Mouse (Mus musculus): ENCODE measurements around the gene Zc3h7b. TPM values are rescaled to one million over a fixed set of nuclear protein-coding genes. Genes with fewer than 3 reads are reported as not detected.

Gene Zc3h7b
- total and polyA plus RNA-seq, 2 experiments from 2014 or later: 34.5 to 148 TPM

DNA sequence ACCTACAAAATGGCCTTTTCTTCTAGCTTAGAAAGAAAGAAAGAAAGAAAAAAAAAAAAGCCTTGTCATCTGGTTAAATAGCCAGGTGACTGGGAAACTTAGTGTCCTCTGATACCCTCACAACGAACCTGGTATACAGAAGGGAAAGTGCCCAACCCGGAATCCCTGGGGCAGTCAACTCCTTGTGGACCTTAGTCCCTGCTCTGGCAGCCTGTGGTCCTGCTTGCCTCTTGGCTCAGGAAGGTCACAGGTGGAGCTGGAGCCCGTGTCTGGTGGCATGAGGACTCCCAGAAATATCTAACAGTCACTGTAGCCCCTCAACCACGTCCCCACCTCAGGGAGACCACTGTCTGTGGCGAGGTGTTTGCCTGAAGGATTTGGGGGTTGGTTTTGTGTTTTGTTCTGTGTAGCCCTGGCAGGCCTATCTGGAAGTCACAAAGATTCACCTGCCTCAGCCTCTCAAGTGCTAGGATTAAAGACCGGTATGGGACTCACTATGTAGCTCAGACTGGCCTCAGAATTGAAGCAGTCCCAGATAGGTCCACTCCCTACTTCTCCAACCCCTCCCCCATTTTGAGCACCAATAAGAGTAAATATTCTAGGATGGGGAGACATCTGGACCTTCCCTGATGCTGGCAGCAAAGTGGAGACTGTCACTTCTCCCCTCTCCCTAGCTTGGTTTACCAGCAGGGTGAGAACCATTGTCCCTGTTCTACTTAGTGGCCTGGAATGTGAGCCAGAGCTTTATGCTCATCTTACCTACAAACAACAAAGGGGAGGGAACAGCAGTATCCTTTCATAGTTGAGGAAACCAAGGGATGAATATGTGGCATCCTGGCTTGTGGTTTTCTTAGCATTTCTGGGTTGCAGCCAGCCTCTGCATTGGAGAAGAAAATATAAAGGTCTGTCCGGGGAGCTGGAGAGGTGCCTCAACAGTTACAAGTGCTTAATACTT is 92.4 kb downstream of the Zc3h7b start:
- Histone ChIP-seq H3K4me1 (ENCODE audit: insufficient read depth, low read length) (peaks cover 12% of the 10 kb centered on the region), H3K4me3 (ENCODE audit: low read length) (no peak overlapping the region), H3K36me3 (ENCODE audit: insufficient read depth, low read length) (no peaks in the 10 kb centered on the region), H3K27me3 (ENCODE audit: insufficient read depth, low read length) (no peaks in the 10 kb centered on the region), H3K9ac (replicated peaks; ENCODE audit: low read length) (no peak overlapping the region), H3K4me2 (ENCODE audit: low read depth, low read length) (no peak overlapping the region), H3K27ac (no peak overlapping the region), H3K9me3 (ENCODE audit: low read length) (no peaks in the 10 kb centered on the region)
- TF ChIP-seq CTCF (IDR thresholded peaks at IDR 0.05; ENCODE audit: low read depth): no peak
- DNase-seq (ENCODE audit: low spot score) (no peak), ATAC-seq (no peak)
- WGBS: 62% methylated on average over 7 of the region's 7 CpGs

DNA sequence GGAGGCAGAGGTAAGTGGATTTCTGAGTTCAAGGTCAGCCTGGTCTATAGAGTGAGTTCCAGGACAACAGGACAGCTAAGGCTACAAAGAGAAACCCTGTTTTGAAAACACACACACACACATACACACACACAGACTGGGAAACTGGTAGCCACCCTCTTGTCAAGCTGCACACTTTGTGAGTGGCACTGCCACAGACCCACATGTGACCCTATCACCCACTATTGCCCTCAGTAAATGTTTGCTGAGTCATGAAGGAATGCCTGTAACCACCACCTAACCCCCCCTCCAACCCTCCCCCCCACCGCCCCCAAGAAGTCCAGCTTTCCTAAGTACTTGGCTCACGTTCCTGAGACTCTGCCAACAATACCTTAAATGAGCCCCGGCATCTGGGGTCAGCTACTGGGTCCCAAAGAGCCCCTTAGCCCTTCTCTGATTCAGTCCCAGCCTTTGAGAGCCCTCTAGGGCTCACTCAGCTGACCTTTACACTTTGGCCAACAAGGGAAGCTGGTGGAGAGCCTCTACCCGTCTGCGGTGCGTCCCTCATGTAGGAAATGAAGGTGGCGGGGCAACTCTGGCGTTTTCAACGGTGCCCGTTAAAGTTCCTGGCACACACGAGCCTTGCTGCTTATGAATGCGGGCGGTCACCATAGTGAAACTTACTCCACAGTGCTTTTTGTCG is 93.8 kb downstream of the Zc3h7b start:
- no peaks in the 10 kb centered on the region for H3K9me3 ChIP-seq (ENCODE audit: low read length)
- WGBS: 29% methylated on average over 14 of the region's 14 CpGs
- peak overlapping the region; percentile 65; the same call in 1 of the 2 replicates for H3K27ac ChIP-seq
- H3K4me1 ChIP-seq (ENCODE audit: insufficient read depth, low read length): peaks cover 12% of the 10 kb centered on the region
- ATAC-seq (no peak), DNase-seq (ENCODE audit: low spot score) (peak; percentile 20)
- no peaks in the 10 kb centered on the region for H3K27me3 ChIP-seq (ENCODE audit: insufficient read depth, low read length)
- no peaks in the 10 kb centered on the region for H3K36me3 ChIP-seq (ENCODE audit: insufficient read depth, low read length)
- H3K9ac ChIP-seq (replicated peaks; ENCODE audit: low read length): no peak overlapping the region
- TF ChIP-seq CTCF (IDR thresholded peaks at IDR 0.05; ENCODE audit: low read depth): no peak
- H3K4me3 ChIP-seq (ENCODE audit: low read length): no peak overlapping the region
- H3K4me2 ChIP-seq (ENCODE audit: low read depth, low read length): no peak overlapping the region; the same call in 1 of the 2 replicates

DNA sequence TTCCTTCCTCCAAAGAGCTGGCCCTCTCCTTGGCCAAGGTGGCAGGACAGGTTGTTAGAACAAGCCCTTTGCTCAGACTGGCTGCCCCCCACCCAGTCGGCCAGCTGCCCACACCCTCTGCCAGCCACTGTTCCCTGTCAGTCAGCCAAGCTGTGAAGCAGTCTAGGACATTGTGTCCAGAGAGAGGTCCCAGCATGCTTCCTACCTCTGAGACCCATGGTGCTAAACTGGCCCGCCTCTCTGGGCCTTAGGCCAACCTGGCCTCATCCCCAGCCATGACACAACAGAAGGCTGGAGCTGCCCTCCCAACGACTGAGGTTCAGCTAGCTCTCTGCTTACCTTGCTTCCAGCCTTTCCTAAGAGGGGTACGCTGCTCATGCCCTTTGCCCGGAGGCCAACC is 94.8 kb downstream of the Zc3h7b start:
- peaks cover 7% of the 10 kb centered on the region for H3K4me1 ChIP-seq (ENCODE audit: insufficient read depth, low read length)
- H3K4me3 ChIP-seq (ENCODE audit: low read length): no peak overlapping the region
- no peaks in the 10 kb centered on the region for H3K27me3 ChIP-seq (ENCODE audit: insufficient read depth, low read length)
- 30% methylated on average over 5 of the region's 5 CpGs for WGBS
- TF ChIP-seq CTCF (IDR thresholded peaks at IDR 0.05; ENCODE audit: low read depth): no peak
- no peaks in the 10 kb centered on the region for H3K36me3 ChIP-seq (ENCODE audit: insufficient read depth, low read length)
- no peak overlapping the region for H3K9ac ChIP-seq (replicated peaks; ENCODE audit: low read length)
- DNase-seq (ENCODE audit: low spot score): peak; percentile 90
- H3K9me3 ChIP-seq (ENCODE audit: low read length): no peaks in the 10 kb centered on the region
- peak overlapping the region; percentile 65; the same call in 1 of the 2 replicates for H3K27ac ChIP-seq
- peak; percentile 92 for ATAC-seq
- H3K4me2 ChIP-seq (ENCODE audit: low read depth, low read length): 0 out of 2 replicates have a peak overlapping the region, but pooled peaks have one; percentile 11

DNA sequence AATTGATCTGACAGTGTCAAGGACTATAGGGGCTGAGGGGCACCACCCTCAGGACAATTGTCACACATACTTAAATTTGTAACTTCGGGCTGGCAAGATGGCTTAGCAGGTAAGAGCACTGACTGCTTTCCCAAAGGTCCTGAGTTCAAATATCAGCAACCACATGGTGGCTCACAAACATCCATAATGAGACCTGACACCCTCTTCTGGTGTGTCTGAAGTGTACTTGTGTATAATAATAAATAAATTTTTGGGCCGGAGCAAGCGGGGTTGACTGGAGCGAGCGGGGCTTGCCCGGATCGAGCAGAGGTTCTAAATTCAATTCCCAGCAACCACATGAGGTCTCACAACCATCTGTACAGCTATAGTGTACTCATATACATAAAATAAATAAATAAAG is 95.4 kb downstream of the Zc3h7b start:
- peak; percentile 7; the same call in 1 of the 2 replicates for TF ChIP-seq CTCF (IDR thresholded peaks at IDR 0.05; ENCODE audit: low read depth)
- WGBS: 78% methylated on average over 7 of the region's 7 CpGs
- Histone ChIP-seq H3K4me1 (ENCODE audit: insufficient read depth, low read length) (peaks cover 7% of the 10 kb centered on the region), H3K27me3 (ENCODE audit: insufficient read depth, low read length) (no peaks in the 10 kb centered on the region), H3K27ac (no peak overlapping the region), H3K9me3 (ENCODE audit: low read length) (no peaks in the 10 kb centered on the region), H3K36me3 (ENCODE audit: insufficient read depth, low read length) (no peaks in the 10 kb centered on the region), H3K4me3 (ENCODE audit: low read length) (no peak overlapping the region), H3K4me2 (ENCODE audit: low read depth, low read length) (no peak overlapping the region), H3K9ac (replicated peaks; ENCODE audit: low read length) (no peak overlapping the region)
- ATAC-seq (no peak), DNase-seq (ENCODE audit: low spot score) (no peak)

DNA sequence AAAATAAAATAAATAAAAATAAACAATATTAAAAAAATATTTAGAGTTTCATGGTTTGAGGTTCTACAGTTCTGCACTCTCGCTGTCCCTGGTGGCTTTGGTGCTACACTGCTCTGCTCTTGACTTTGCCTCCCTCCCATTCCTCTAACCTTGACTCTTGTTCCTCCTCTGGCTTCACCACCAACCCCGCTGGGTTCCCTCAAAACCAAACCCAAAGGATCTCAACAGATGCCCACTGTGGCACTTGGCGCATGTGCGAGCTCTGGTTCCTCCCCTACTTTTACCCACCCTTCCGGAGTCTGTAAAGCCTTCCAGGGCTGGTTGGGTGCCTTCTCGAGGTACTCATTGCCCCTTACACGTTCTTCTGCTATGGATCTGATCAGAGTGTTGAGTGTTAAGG is 97.4 kb downstream of the Zc3h7b start:
- ATAC-seq (no peak), DNase-seq (ENCODE audit: low spot score) (no peak)
- no peak for TF ChIP-seq CTCF (IDR thresholded peaks at IDR 0.05; ENCODE audit: low read depth)
- no peaks in the 10 kb centered on the region for H3K36me3 ChIP-seq (ENCODE audit: insufficient read depth, low read length)
- no peak overlapping the region for H3K9ac ChIP-seq (replicated peaks; ENCODE audit: low read length)
- no peaks in the 10 kb centered on the region for H3K9me3 ChIP-seq (ENCODE audit: low read length)
- no peak overlapping the region for H3K4me3 ChIP-seq (ENCODE audit: low read length)
- H3K4me2 ChIP-seq (ENCODE audit: low read depth, low read length): no peak overlapping the region
- H3K27ac ChIP-seq: no peak overlapping the region
- 0 out of 2 replicates have a peak, but pooled peaks cover 3% of the 10 kb centered on the region for H3K4me1 ChIP-seq (ENCODE audit: insufficient read depth, low read length)
- H3K27me3 ChIP-seq (ENCODE audit: insufficient read depth, low read length): no peaks in the 10 kb centered on the region
- 86% methylated on average over 7 of the region's 7 CpGs for WGBS

DNA sequence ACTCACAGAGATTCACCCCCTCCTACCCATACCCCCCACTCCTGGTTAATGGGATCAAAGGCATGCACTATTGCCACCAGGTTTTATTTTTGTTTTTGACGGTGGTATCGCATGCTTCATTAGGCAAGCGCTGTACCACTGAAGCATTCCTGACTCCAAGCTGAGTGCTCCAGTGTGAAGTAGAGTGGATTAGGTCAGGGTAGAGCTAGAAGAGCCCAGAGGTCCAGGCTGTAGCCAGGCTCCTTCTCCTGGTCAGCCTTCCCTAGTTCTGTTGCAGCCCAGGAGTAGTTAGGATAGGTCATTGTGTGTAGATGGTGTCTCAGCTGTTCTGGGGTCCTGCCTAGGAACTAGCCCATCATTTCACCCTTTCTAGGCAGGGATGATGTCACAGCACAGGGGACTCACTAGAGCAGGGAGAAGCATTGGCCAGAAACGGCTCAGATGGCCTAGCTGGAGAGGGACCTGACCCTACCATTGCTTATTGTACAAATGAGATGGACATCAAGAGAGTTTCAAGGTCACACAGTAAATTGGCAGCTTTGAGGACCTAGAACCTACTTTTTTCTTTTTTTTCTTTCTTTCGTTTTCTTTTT is 100.3 kb downstream of the Zc3h7b start:
- H3K36me3 ChIP-seq (ENCODE audit: insufficient read depth, low read length): peaks cover 13% of the 10 kb centered on the region
- H3K9me3 ChIP-seq (ENCODE audit: low read length): no peaks in the 10 kb centered on the region
- DNase-seq (ENCODE audit: low spot score) (no peak), ATAC-seq (no peak)
- no peak for TF ChIP-seq CTCF (IDR thresholded peaks at IDR 0.05; ENCODE audit: low read depth)
- H3K27me3 ChIP-seq (ENCODE audit: insufficient read depth, low read length): no peaks in the 10 kb centered on the region
- WGBS: 60% methylated on average over 5 of the region's 5 CpGs
- no peaks in the 10 kb centered on the region for H3K4me1 ChIP-seq (ENCODE audit: insufficient read depth, low read length)
- no peak overlapping the region for H3K4me3 ChIP-seq (ENCODE audit: low read length)
- H3K27ac ChIP-seq: no peak overlapping the region
- H3K9ac ChIP-seq (replicated peaks; ENCODE audit: low read length): no peak overlapping the region
- no peak overlapping the region for H3K4me2 ChIP-seq (ENCODE audit: low read depth, low read length)
